Mouse (Mus musculus) inflammation-experienced regulatory T-cells, adult 6 months (primary cell): ENCODE results near the gene Sema4d. TPM values are rescaled to one million over a fixed set of nuclear protein-coding genes. Genes with fewer than 3 reads are reported as not detected.

Experiments used
- ATAC-seq: one replicate; pipeline ENCODE4 v1.8.0; 2017
- polyA plus RNA-seq, 3 experiments: library from polyadenylated mRNA; unstranded; fragments of 100-300 nt; shearing (Covaris generic); gene quantifications; one replicate each; pipeline ENCODE4 v1.2.1; 2017

Sema4d gene
- polyA plus RNA-seq, 3 experiments from 2014 or later: 111 to 154 (median 126) TPM

GRCm38 (mm10) chr13:51777738-51778274 lies 15.7 kb downstream of the Sema4d start:
- ATAC-seq: no peak

GRCm38 (mm10) chr13:51777048-51777737 lies 16.4 kb downstream of the Sema4d start:
- no peak for ATAC-seq

- ATAC-seq: peak; percentile 65
Measured at GRCm38 (mm10) chr13:51776160-51776737, 17.3 kb downstream of the Sema4d start.

- ATAC-seq: no peak
Measured at GRCm38 (mm10) chr13:51771802-51772206, 21.7 kb downstream of the Sema4d start.

GRCm38 (mm10) chr13:51770647-51771427 lies 22.7 kb downstream of the Sema4d start:
- no peak for ATAC-seq

GRCm38 (mm10) chr13:51767991-51768761 lies 25.4 kb downstream of the Sema4d start:
- peak; percentile 71 for ATAC-seq

- peak; percentile 70 for ATAC-seq
Measured at GRCm38 (mm10) chr13:51767513-51767912, 26.0 kb downstream of the Sema4d start.

GRCm38 (mm10) chr13:51766756-51767155 lies 26.8 kb downstream of the Sema4d start:
- ATAC-seq: no peak

- no peak for ATAC-seq
Measured at GRCm38 (mm10) chr13:51765369-51765768, 28.2 kb downstream of the Sema4d start.

- peak; percentile 47 for ATAC-seq
Measured at GRCm38 (mm10) chr13:51763019-51763698, 30.4 kb downstream of the Sema4d start.

- no peak for ATAC-seq
Measured at GRCm38 (mm10) chr13:51761186-51761813, 32.2 kb downstream of the Sema4d start.

GRCm38 (mm10) chr13:51759256-51759987 lies 34.1 kb downstream of the Sema4d start:
- no peak for ATAC-seq

- no peak for ATAC-seq
Measured at GRCm38 (mm10) chr13:51758428-51758827, 35.1 kb downstream of the Sema4d start.

- peak; percentile 33 for ATAC-seq
Measured at GRCm38 (mm10) chr13:51757099-51757498, 36.4 kb downstream of the Sema4d start.

GRCm38 (mm10) chr13:51756563-51756962 lies 37.0 kb downstream of the Sema4d start:
- peak; percentile 63 for ATAC-seq

- no peak for ATAC-seq
Measured at GRCm38 (mm10) chr13:51756019-51756418, 37.5 kb downstream of the Sema4d start.

GRCm38 (mm10) chr13:51755584-51755983 lies 38.0 kb downstream of the Sema4d start:
- ATAC-seq: no peak

GRCm38 (mm10) chr13:51754559-51755126 lies 38.9 kb downstream of the Sema4d start:
- ATAC-seq: no peak

- ATAC-seq: peak; percentile 56
Measured at GRCm38 (mm10) chr13:51753802-51754444, 39.6 kb downstream of the Sema4d start.

- ATAC-seq: no peak
Measured at GRCm38 (mm10) chr13:51753168-51753465, 40.4 kb downstream of the Sema4d start.
